33 mouse cellular contexts compared by ENCODE assay signal in the genomic region with DNA sequence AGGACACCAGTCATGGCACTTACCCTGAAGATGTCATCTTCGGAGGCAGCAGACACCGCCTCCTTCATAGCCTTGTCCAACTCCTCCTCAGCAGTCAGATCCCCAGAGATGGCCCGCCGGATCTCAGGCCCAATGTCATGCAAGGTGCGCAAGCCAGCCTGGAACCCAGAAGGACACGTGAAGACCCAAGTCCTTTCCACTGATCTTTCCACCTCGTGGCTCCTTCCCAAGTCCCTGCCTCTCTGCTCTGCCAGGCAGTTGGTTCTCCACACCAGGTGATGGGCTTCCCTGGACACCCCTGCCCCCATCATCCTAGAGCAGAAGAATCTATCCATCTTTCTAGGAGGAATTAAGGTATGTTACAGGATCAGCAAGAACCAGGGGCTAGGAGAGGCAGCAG.
"Had no signal": no experiment of that assay in that cellular context is flagged by ENCODE, and none has a peak within 500 bp of the region (broad histone marks: within the 10 kb centered on the region; RNA-seq: fewer than 3 reads in every experiment).

No protein-coding gene starts in this region.

- H3K4me3 ChIP-seq: heart, embryonic 12.5 days; heart, embryonic 13.5 days; heart, embryonic 15.5 days; hindbrain, embryonic 10.5 days; hindbrain, embryonic 12.5 days; hindbrain, embryonic 13.5 days; hindbrain, embryonic 15.5 days; intestine, embryonic 15.5 days; kidney, embryonic 15.5 days; layer of hippocampus, adult 2 months; left cerebral cortex, adult 2 months had no signal

- DNase-seq: heart, postnatal 10 days; heart, postnatal 14 days; heart, postnatal 36 days; kidney, adult 11 months; kidney, adult 18-20 months; kidney, adult 2 months; kidney, adult 8-10 months; kidney, adult 9 months; kidney, postnatal 10 days; kidney, postnatal 14 days; kidney, postnatal 25 days; kidney, postnatal 36 days; kidney, postnatal 4 days; layer of hippocampus, adult 9-11 months; layer of hippocampus, postnatal 36 days had no signal

- H3K9ac ChIP-seq: heart, embryonic 12.5 days; heart, embryonic 13.5 days; heart, embryonic 15.5 days; hindbrain, embryonic 12.5 days; hindbrain, embryonic 13.5 days; hindbrain, embryonic 14.5 days; hindbrain, embryonic 15.5 days; intestine, embryonic 15.5 days; kidney, embryonic 15.5 days had no signal

- H3K4me2 ChIP-seq: heart, embryonic 12.5 days; heart, embryonic 13.5 days; heart, embryonic 15.5 days; hindbrain, embryonic 12.5 days; hindbrain, embryonic 13.5 days; hindbrain, embryonic 14.5 days; hindbrain, embryonic 15.5 days; intestine, embryonic 15.5 days; kidney, embryonic 15.5 days had no signal

- H3K27ac ChIP-seq: heart, embryonic 13.5 days; heart, embryonic 15.5 days; hindbrain, embryonic 10.5 days; hindbrain, embryonic 12.5 days; hindbrain, embryonic 13.5 days; hindbrain, embryonic 14.5 days; hindbrain, embryonic 15.5 days; hindbrain, postnatal 0 days; intestine, embryonic 15.5 days; kidney, embryonic 15.5 days; kidney, postnatal 0 days; layer of hippocampus, adult 2 months; left cerebral cortex, adult 2 months had no signal

- H3K4me1 ChIP-seq: heart, embryonic 12.5 days; heart, embryonic 13.5 days; heart, embryonic 15.5 days; hindbrain, embryonic 10.5 days; hindbrain, embryonic 12.5 days; hindbrain, embryonic 13.5 days; hindbrain, embryonic 15.5 days; intestine, embryonic 15.5 days; kidney, embryonic 15.5 days had no signal

- ATAC-seq: hindbrain, embryonic 16.5 days; hindbrain, postnatal 0 days; inflammation-experienced regulatory T-cells, adult 6 months; intestine, embryonic 15.5 days; intestine, embryonic 16.5 days; intestine, postnatal 0 days had no signal

- H3K27me3 ChIP-seq: heart, embryonic 12.5 days; heart, embryonic 13.5 days; heart, embryonic 15.5 days; hindbrain, embryonic 12.5 days; hindbrain, embryonic 13.5 days; hindbrain, embryonic 15.5 days; intestine, embryonic 15.5 days; kidney, embryonic 15.5 days had no signal

- H3K9me3 ChIP-seq: heart, embryonic 12.5 days; heart, embryonic 13.5 days; heart, embryonic 15.5 days; hindbrain, embryonic 10.5 days; hindbrain, embryonic 12.5 days; hindbrain, embryonic 13.5 days; hindbrain, embryonic 15.5 days; intestine, embryonic 15.5 days; kidney, embryonic 15.5 days had no signal

- H3K36me3 ChIP-seq: hindbrain, embryonic 10.5 days; hindbrain, embryonic 12.5 days; intestine, embryonic 15.5 days; kidney, embryonic 15.5 days had no signal
